Mouse (Mus musculus): ENCODE measurements around the gene Gpr179.

DNA sequence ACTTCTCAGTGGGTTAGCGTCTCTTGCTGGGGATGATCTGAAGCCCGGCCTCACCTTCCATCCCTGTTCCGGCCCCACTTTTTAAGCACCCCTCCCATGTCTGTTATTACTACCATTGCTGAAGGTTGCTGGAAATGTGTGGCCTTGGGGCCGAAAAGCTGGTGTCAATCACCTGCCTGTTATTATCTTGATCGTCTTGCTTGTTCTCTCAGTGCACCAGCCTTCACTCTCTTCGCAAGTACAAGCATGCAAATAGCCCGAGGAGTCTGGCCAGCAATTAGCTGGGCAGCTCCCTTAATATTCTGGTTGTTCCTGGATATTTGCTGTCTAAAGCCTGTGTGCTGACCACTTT is 11.7 kb upstream of the Gpr179 start:
- no peak for TF ChIP-seq CTCF (IDR thresholded peaks at IDR 0.05)
- no peak for TF ChIP-seq EP300 (IDR thresholded peaks at IDR 0.05; ENCODE audit: insufficient read depth, low read depth, low read length)

Data from heart, adult 2 months (tissue).